Mouse (Mus musculus) C2C12 (cell line): ENCODE results near the gene Ephx4. TPM values are rescaled to one million over a fixed set of nuclear protein-coding genes. Genes with fewer than 3 reads are reported as not detected.

Experiments
- H3K27me3 ChIP-seq: one replicate; pipeline ENCODE4 v1.6.1; 2011; ENCODE audit not compliant: control insufficient read depth, insufficient read depth, insufficient read length
- H3K36me3 ChIP-seq: one replicate; pipeline ENCODE4 v1.6.1; 2011; ENCODE audit not compliant: control insufficient read depth, insufficient read depth
- H3K4me3 ChIP-seq: one replicate; pipeline ENCODE4 v1.5.1; 2011; ENCODE audit warnings: mild to moderate bottlenecking, control low read depth; ENCODE audit not compliant: poor library complexity, insufficient read depth, severe bottlenecking
- H3K79me2 ChIP-seq: one replicate; pipeline ENCODE4 v1.6.1; 2011; ENCODE audit not compliant: control insufficient read depth, insufficient read depth
- H3K79me3 ChIP-seq: one replicate; pipeline ENCODE4 v1.6.1; 2011; ENCODE audit warnings: low read depth, control low read depth
- H3ac ChIP-seq: one replicate; pipeline ENCODE3; 2011; ENCODE audit warnings: low read depth; ENCODE audit not compliant: control insufficient read depth, insufficient read length
- CEBPB ChIP-seq: IDR thresholded peaks from one replicate; pipeline ENCODE4 v1.6.1; 2011; ENCODE audit warnings: low read depth, mild to moderate bottlenecking, control low read depth, moderate library complexity
- CTCF ChIP-seq: IDR thresholded peaks from one replicate; pipeline ENCODE4 v1.5.1; 2011; ENCODE audit not compliant: control insufficient read depth, insufficient read depth, insufficient read length
- FOSL1 ChIP-seq: IDR thresholded peaks from one replicate; pipeline ENCODE4 v1.8.0; 2011; ENCODE audit warnings: mild to moderate bottlenecking, low read length; ENCODE audit not compliant: poor library complexity, insufficient read depth, severe bottlenecking
- MAX ChIP-seq: IDR thresholded peaks from one replicate; pipeline ENCODE4 v1.6.1; 2011; ENCODE audit warnings: mild to moderate bottlenecking, control low read depth
- MYOD1 ChIP-seq: IDR thresholded peaks from one replicate; pipeline ENCODE4 v1.6.1; 2011; ENCODE audit warnings: low read depth; ENCODE audit not compliant: control insufficient read depth, insufficient read length
- MYOG ChIP-seq: IDR thresholded peaks from one replicate; pipeline ENCODE4 v1.6.1; 2011; ENCODE audit not compliant: control insufficient read depth, insufficient read length; ENCODE audit errors: extremely low read depth
- USF1 ChIP-seq: IDR thresholded peaks from one replicate; pipeline ENCODE4 v1.6.1; 2011; ENCODE audit warnings: low read depth, mild to moderate bottlenecking, control low read depth, moderate library complexity
- polyA plus RNA-seq: library from polyadenylated mRNA; unstranded; fragments of >200 nt; fragmentation: generic; extraction: Trizol; gene quantifications from one replicate; pipeline ENCODE4 v1.2.1, GENCODE M21; 2012; ENCODE audit warnings: missing spikeins

Ephx4 gene
- polyA plus RNA-seq, 1 experiment, result not detected

- Histone ChIP-seq H3K79me2 (no peaks in the 10 kb centered on the region), H3K36me3 (no peaks in the 10 kb centered on the region), H3K79me3 (no peaks in the 10 kb centered on the region), H3K27me3 (peaks cover 3% of the 10 kb centered on the region), H3ac (no peak overlapping the region), H3K4me3 (no peak overlapping the region)
- TF ChIP-seq MYOD1, result no peak
- no peak for TF ChIP-seq MAX
- TF ChIP-seq USF1, result no peak
- TF ChIP-seq CTCF, result no peak
- TF ChIP-seq MYOG, result no peak
Observed at GRCm38 (mm10) chr5:107411326-107411725, 8.8 kb downstream of the Ephx4 start.

- H3ac ChIP-seq, result no peak overlapping the region
- H3K27me3 ChIP-seq, result peaks cover 3% of the 10 kb centered on the region
- no peaks in the 10 kb centered on the region for H3K79me2 ChIP-seq
- H3K36me3 ChIP-seq, result no peaks in the 10 kb centered on the region
- no peak overlapping the region for H3K4me3 ChIP-seq
- H3K79me3 ChIP-seq, result no peaks in the 10 kb centered on the region
- TF ChIP-seq FOSL1 (no peak), CTCF (no peak), MYOG (no peak), CEBPB (no peak), MYOD1 (no peak), MAX (no peak), USF1 (no peak)
Observed at GRCm38 (mm10) chr5:107412285-107412684, 9.7 kb downstream of the Ephx4 start.

DNA sequence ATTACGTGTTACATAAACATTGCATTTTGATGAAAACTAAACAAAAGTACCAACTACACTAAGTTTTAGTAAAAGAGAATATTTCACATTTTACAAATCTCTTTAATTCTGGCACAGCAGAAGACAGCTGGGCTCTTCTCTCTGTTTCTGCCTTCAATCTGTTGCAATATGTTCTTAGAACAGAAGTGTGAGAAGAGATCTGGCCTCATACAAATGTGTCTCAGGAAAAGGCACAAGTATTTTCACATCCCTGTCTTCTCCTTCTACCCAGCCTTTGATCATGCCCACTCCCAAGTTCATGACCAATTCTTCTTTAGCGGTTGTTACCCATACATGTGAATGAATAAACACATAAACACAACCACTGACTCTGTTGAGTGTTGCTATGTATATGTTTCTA lies 12.6 kb downstream of the Ephx4 start:
- H3K27me3 ChIP-seq, result no peaks in the 10 kb centered on the region
- H3K4me3 ChIP-seq, result no peak overlapping the region
- TF ChIP-seq USF1 (no peak), MYOD1 (no peak), MAX (no peak), CEBPB (no peak), FOSL1 (no peak), CTCF (no peak), MYOG (no peak)
- no peak overlapping the region for H3ac ChIP-seq
- H3K79me3 ChIP-seq, result no peaks in the 10 kb centered on the region
- no peaks in the 10 kb centered on the region for H3K36me3 ChIP-seq
- H3K79me2 ChIP-seq, result no peaks in the 10 kb centered on the region

DNA sequence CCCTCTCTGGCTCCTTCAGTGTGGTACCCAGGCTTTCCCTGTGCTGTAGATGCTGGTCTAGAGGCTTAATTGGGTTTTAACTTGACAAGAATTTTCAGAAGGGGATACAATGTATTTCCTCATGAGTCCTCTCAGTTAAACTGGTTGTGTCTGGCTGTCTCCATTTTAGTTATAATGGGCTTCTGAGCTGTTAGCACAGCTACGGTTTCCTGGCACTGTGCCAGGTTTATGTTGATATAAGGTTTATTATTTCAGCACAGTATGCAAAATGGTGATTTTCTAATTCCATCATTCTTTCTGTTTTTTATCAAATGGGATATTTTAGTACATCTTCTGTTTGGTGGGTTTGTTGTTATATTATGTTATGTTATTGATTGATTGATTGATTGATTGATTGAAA lies 19.1 kb downstream of the Ephx4 start:
- Histone ChIP-seq H3K36me3 (no peaks in the 10 kb centered on the region), H3K27me3 (no peaks in the 10 kb centered on the region), H3K79me2 (no peaks in the 10 kb centered on the region), H3ac (no peak overlapping the region), H3K4me3 (no peak overlapping the region), H3K79me3 (no peaks in the 10 kb centered on the region)
- TF ChIP-seq MYOD1 (no peak), MAX (no peak), FOSL1 (no peak), CTCF (no peak), USF1 (no peak), CEBPB (no peak), MYOG (no peak)

DNA sequence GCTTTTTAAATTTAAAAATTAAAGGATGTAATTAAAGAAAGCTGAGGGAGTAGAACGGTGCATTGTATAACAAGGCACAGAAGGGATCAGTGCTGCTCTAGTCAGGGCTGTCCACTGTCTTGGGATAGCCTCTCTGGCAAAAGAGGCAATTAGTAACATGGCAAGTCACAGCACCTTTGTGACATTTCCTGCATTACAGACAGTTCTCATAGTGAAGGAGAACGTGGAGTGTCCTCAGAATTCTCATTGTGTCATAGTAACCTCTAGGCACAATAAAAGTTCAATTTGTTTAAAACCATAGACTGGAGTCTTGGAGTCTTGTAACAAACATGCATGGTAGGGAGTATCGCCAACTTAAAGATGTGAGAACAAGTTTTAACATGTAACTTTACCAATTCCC lies 28.7 kb downstream of the Ephx4 start, which contains the start of gene Lpcat2b:
Gene Lpcat2b (plus strand): TSS at position 301 of the 400 bp plus-strand sequence.
- no peak for TF ChIP-seq CTCF
- no peak for TF ChIP-seq CEBPB
- no peak for TF ChIP-seq MYOD1
- TF ChIP-seq FOSL1, result no peak
- no peak for TF ChIP-seq MAX
- TF ChIP-seq USF1, result no peak
- TF ChIP-seq MYOG, result no peak
- no peaks in the 10 kb centered on the region for H3K36me3 ChIP-seq
- H3K4me3 ChIP-seq, result no peak within 1 kb of the TSS
- H3ac ChIP-seq, result no peak within 1 kb of the TSS
- no peaks in the 10 kb centered on the region for H3K79me2 ChIP-seq
- H3K27me3 ChIP-seq, result peaks cover 9% of the 10 kb centered on the region
- H3K79me3 ChIP-seq, result no peaks in the 10 kb centered on the region

- H3K36me3 ChIP-seq, result no peaks in the 10 kb centered on the region
- no peaks in the 10 kb centered on the region for H3K79me2 ChIP-seq
- H3K27me3 ChIP-seq, result peaks cover 9% of the 10 kb centered on the region
- H3K4me3 ChIP-seq, result no peak overlapping the region
- no peak for TF ChIP-seq CTCF
- no peak for TF ChIP-seq MYOD1
- TF ChIP-seq FOSL1, result no peak
- TF ChIP-seq CEBPB, result no peak
- H3ac ChIP-seq, result no peak overlapping the region
- no peaks in the 10 kb centered on the region for H3K79me3 ChIP-seq
Observed at GRCm38 (mm10) chr5:107434001-107434400, 31.5 kb downstream of the Ephx4 start.
